Mouse (Mus musculus): ENCODE results near the gene Grk3. TPM values are rescaled to one million over a fixed set of nuclear protein-coding genes. Genes with fewer than 3 reads are reported as not detected.
A peak's percentile ranks its signal among the peaks of the same experiment; 100 is the strongest.

Gene Grk3
- polyA plus RNA-seq, 1 experiment from 2014 or later, result 14.1 TPM

- WGBS, result 53% methylated on average over 2 of the region's 2 CpGs
- Histone ChIP-seq H3K27me3 (replicated peaks) (no peaks in the 10 kb centered on the region), H3K4me2 (no peak overlapping the region), H3K36me3 (0 out of 2 replicates have a peak, but pooled peaks cover 4% of the 10 kb centered on the region), H3K4me1 (replicated peaks) (peaks cover 50% of the 10 kb centered on the region), H3K9ac (no peak overlapping the region), H3K27ac (ENCODE audit: poor library complexity, severe bottlenecking) (no peak overlapping the region), H3K9me3 (replicated peaks) (no peaks in the 10 kb centered on the region), H3K4me3 (no peak overlapping the region)
- ATAC-seq (ENCODE audit: insufficient number of reproducible peaks, low FRiP score), result no peak
Observed at GRCm38 (mm10) chr5:113008496-113008895, 7.1 kb downstream of the Grk3 start.

DNA sequence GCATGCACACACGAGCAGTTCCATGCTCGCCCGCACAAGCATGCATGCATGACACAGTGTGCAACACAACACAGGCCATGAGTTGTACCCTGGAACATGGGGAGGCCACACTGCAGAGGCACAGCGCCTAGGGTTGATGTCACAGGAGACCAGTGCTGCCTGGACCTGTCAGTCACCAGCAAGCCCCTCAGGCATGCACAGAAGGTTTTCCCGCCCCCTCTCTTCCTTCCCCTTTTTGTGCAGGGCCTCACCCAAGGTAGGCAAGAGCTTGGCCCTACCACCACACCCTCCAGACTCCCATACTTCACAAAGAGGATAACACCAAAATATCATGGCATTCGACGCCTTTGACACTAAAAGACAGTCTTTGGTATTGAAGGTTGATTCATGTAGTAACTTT, 8.6 kb downstream of the Grk3 start:
- Histone ChIP-seq H3K27me3 (replicated peaks) (no peaks in the 10 kb centered on the region), H3K9me3 (replicated peaks) (no peaks in the 10 kb centered on the region), H3K4me1 (replicated peaks) (peaks cover 57% of the 10 kb centered on the region), H3K4me3 (no peak overlapping the region), H3K9ac (no peak overlapping the region), H3K4me2 (no peak overlapping the region), H3K27ac (ENCODE audit: poor library complexity, severe bottlenecking) (no peak overlapping the region), H3K36me3 (no peaks in the 10 kb centered on the region)
- WGBS, result 86% methylated on average over 7 of the region's 7 CpGs
- ATAC-seq (ENCODE audit: insufficient number of reproducible peaks, low FRiP score), result no peak

- no peaks in the 10 kb centered on the region for H3K27me3 ChIP-seq (replicated peaks)
- no peaks in the 10 kb centered on the region for H3K9me3 ChIP-seq (replicated peaks)
- no peak overlapping the region for H3K4me3 ChIP-seq
- H3K27ac ChIP-seq (ENCODE audit: poor library complexity, severe bottlenecking), result no peak overlapping the region
- no peak overlapping the region for H3K9ac ChIP-seq
- no peak overlapping the region for H3K4me2 ChIP-seq
- peaks cover 63% of the 10 kb centered on the region for H3K4me1 ChIP-seq (replicated peaks)
- H3K36me3 ChIP-seq, result no peaks in the 10 kb centered on the region
- 61% methylated on average over 7 of the region's 7 CpGs for WGBS
- ATAC-seq (ENCODE audit: insufficient number of reproducible peaks, low FRiP score), result no peak
Observed at GRCm38 (mm10) chr5:113005941-113006391, 9.6 kb downstream of the Grk3 start.

DNA sequence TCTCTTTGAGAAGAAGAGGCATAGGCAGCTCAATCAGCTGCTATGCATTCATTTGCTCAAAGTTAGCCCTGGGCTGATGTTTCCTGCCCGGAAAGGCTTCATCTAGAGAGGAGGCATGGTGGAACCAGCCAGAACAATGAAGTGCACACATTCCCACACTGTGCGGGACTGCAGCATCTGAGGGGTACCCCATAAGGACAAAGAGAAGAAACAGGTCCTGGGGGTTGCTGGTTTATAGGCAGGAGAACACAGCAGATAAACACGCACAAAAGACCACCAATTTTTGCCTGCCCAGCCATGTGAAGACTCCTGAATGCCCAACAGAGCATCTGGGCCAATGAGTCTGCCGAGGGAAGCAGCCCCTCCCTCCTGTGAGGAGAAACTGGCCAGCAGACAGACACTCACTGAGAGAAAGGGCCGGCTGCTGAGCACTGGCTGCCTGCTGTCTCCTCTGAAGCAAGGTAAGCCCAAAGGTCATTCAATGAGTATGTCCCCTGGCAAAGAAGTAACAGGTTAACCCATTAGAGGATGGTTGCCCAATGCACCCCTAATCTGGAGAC, 12.7 kb downstream of the Grk3 start:
- WGBS, result 42% methylated on average over 5 of the region's 5 CpGs
- no peak for ATAC-seq (ENCODE audit: insufficient number of reproducible peaks, low FRiP score)
- no peaks in the 10 kb centered on the region for H3K9me3 ChIP-seq (replicated peaks)
- no peak overlapping the region for H3K27ac ChIP-seq (ENCODE audit: poor library complexity, severe bottlenecking)
- H3K4me1 ChIP-seq (replicated peaks), result peaks cover 41% of the 10 kb centered on the region
- H3K4me2 ChIP-seq, result no peak overlapping the region
- H3K9ac ChIP-seq, result no peak overlapping the region
- no peaks in the 10 kb centered on the region for H3K36me3 ChIP-seq
- no peaks in the 10 kb centered on the region for H3K27me3 ChIP-seq (replicated peaks)
- H3K4me3 ChIP-seq, result no peak overlapping the region

DNA sequence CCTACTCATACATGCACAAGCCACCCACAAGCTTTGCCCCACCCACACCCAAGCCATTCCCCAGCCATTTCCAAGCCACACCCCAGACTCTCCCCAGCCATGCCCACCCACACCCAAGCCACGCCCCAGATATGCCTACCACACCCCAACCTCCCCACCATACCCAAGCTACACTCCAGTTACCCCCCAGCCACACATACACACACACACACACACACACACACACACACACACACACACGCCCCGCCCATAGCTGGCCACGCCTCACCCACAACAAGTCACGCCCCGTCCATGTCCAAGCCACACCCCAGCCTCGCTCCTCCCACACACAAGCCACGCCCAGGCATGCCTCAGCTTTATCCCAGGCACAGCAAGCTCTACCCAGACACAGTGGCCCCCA, 16.4 kb downstream of the Grk3 start:
- Histone ChIP-seq H3K27me3 (replicated peaks) (no peaks in the 10 kb centered on the region), H3K9ac (no peak overlapping the region), H3K4me2 (no peak overlapping the region), H3K36me3 (peaks cover 13% of the 10 kb centered on the region), H3K27ac (ENCODE audit: poor library complexity, severe bottlenecking) (no peak overlapping the region), H3K4me1 (replicated peaks) (peaks cover 18% of the 10 kb centered on the region; the same call in 1 of the 2 replicates), H3K9me3 (replicated peaks) (no peaks in the 10 kb centered on the region), H3K4me3 (no peak overlapping the region)
- 81% methylated on average over 7 of the region's 8 CpGs for WGBS
- ATAC-seq (ENCODE audit: insufficient number of reproducible peaks, low FRiP score), result 0 out of 2 replicates have a peak, but pooled peaks have one; percentile 15

GRCm38 (mm10) chr5:112997516-112998186, 17.9 kb downstream of the Grk3 start:
- H3K27ac ChIP-seq (ENCODE audit: poor library complexity, severe bottlenecking), result no peak overlapping the region
- 78% methylated on average over 5 of the region's 5 CpGs for WGBS
- H3K9me3 ChIP-seq (replicated peaks), result no peaks in the 10 kb centered on the region
- H3K4me2 ChIP-seq, result no peak overlapping the region
- H3K36me3 ChIP-seq, result peaks cover 13% of the 10 kb centered on the region
- ATAC-seq (ENCODE audit: insufficient number of reproducible peaks, low FRiP score), result no peak
- peaks cover 10% of the 10 kb centered on the region; the same call in 1 of the 2 replicates for H3K4me1 ChIP-seq (replicated peaks)
- H3K27me3 ChIP-seq (replicated peaks), result no peaks in the 10 kb centered on the region
- no peak overlapping the region for H3K4me3 ChIP-seq
- no peak overlapping the region for H3K9ac ChIP-seq

- Histone ChIP-seq H3K4me3 (no peak overlapping the region), H3K9me3 (replicated peaks) (0 out of 2 replicates have a peak, but pooled peaks cover 4% of the 10 kb centered on the region), H3K27ac (ENCODE audit: poor library complexity, severe bottlenecking) (no peak overlapping the region), H3K4me1 (replicated peaks) (no peaks in the 10 kb centered on the region), H3K27me3 (replicated peaks) (no peaks in the 10 kb centered on the region), H3K36me3 (peaks cover 11% of the 10 kb centered on the region), H3K9ac (no peak overlapping the region), H3K4me2 (no peak overlapping the region)
- ATAC-seq (ENCODE audit: insufficient number of reproducible peaks, low FRiP score), result no peak
- 88% methylated on average over 9 of the region's 9 CpGs for WGBS
Observed at GRCm38 (mm10) chr5:112991245-112991644, 24.3 kb downstream of the Grk3 start.

- ATAC-seq (ENCODE audit: insufficient number of reproducible peaks, low FRiP score), result no peak
- Histone ChIP-seq H3K9me3 (replicated peaks) (no peaks in the 10 kb centered on the region), H3K36me3 (0 out of 2 replicates have a peak, but pooled peaks cover 3% of the 10 kb centered on the region), H3K9ac (no peak overlapping the region), H3K27ac (ENCODE audit: poor library complexity, severe bottlenecking) (no peak overlapping the region), H3K27me3 (replicated peaks) (no peaks in the 10 kb centered on the region), H3K4me1 (replicated peaks) (peaks cover 6% of the 10 kb centered on the region; the same call in 1 of the 2 replicates), H3K4me2 (no peak overlapping the region), H3K4me3 (no peak overlapping the region)
- WGBS, result 80% methylated on average over 6 of the region's 6 CpGs
Observed at GRCm38 (mm10) chr5:112981931-112982330, 33.7 kb downstream of the Grk3 start.

DNA sequence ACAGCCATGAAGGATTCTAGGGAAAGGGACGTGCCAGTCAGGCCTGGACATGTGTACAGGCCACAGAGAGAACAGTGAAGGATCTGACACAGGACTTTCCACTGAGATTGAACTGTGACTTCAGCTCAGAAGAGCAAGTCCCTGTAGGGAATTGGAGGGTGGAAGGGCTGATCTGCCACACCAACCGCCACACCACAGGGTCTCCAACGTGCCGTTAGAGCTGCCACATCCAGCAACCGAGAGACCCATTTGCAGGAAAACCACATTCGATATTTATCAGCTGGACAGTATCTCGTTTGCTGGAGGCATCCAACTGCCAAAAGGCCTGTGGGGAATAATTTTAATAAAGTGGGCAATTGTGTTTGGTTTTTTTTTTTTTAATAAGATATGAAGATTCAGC, 35.9 kb downstream of the Grk3 start:
- no peak overlapping the region for H3K4me3 ChIP-seq
- no peak overlapping the region for H3K27ac ChIP-seq (ENCODE audit: poor library complexity, severe bottlenecking)
- 85% methylated on average over 7 of the region's 7 CpGs for WGBS
- H3K27me3 ChIP-seq (replicated peaks), result no peaks in the 10 kb centered on the region
- no peaks in the 10 kb centered on the region for H3K9me3 ChIP-seq (replicated peaks)
- no peak for ATAC-seq (ENCODE audit: insufficient number of reproducible peaks, low FRiP score)
- H3K4me2 ChIP-seq, result no peak overlapping the region
- H3K4me1 ChIP-seq (replicated peaks), result peaks cover 9% of the 10 kb centered on the region; the same call in 1 of the 2 replicates
- no peak overlapping the region for H3K9ac ChIP-seq
- 0 out of 2 replicates have a peak, but pooled peaks cover 3% of the 10 kb centered on the region for H3K36me3 ChIP-seq

- peaks cover 9% of the 10 kb centered on the region; the same call in 1 of the 2 replicates for H3K4me1 ChIP-seq (replicated peaks)
- no peak for ATAC-seq (ENCODE audit: insufficient number of reproducible peaks, low FRiP score)
- H3K36me3 ChIP-seq, result 0 out of 2 replicates have a peak, but pooled peaks cover 3% of the 10 kb centered on the region
- no peak overlapping the region for H3K27ac ChIP-seq (ENCODE audit: poor library complexity, severe bottlenecking)
- H3K4me2 ChIP-seq, result no peak overlapping the region
- no peak overlapping the region for H3K4me3 ChIP-seq
- no peaks in the 10 kb centered on the region for H3K27me3 ChIP-seq (replicated peaks)
- no peaks in the 10 kb centered on the region for H3K9me3 ChIP-seq (replicated peaks)
- H3K9ac ChIP-seq, result no peak overlapping the region
- 85% methylated on average over 9 of the region's 9 CpGs for WGBS
Observed at GRCm38 (mm10) chr5:112979195-112979594, 36.4 kb downstream of the Grk3 start.

GRCm38 (mm10) chr5:112977089-112977488, 38.5 kb downstream of the Grk3 start:
- no peaks in the 10 kb centered on the region for H3K9me3 ChIP-seq (replicated peaks)
- H3K27me3 ChIP-seq (replicated peaks), result no peaks in the 10 kb centered on the region
- H3K4me2 ChIP-seq, result no peak overlapping the region
- H3K4me1 ChIP-seq (replicated peaks), result peaks cover 14% of the 10 kb centered on the region
- peak; percentile 36; the same call in 1 of the 2 replicates for ATAC-seq (ENCODE audit: insufficient number of reproducible peaks, low FRiP score)
- no peak overlapping the region for H3K4me3 ChIP-seq
- H3K9ac ChIP-seq, result no peak overlapping the region
- 39% methylated on average over 5 of the region's 5 CpGs for WGBS
- H3K27ac ChIP-seq (ENCODE audit: poor library complexity, severe bottlenecking), result 0 out of 2 replicates have a peak overlapping the region, but pooled peaks have one; percentile 39
- 0 out of 2 replicates have a peak, but pooled peaks cover 3% of the 10 kb centered on the region for H3K36me3 ChIP-seq

Data from heart, embryonic 12.5 days (tissue).